Mouse (Mus musculus) layer of hippocampus, adult 9-10 months (tissue): ENCODE measurements around the gene Fgg.

Experiments
- DNase-seq: peaks from one replicate; pipeline ENCODE4 v3.0.0; 2022; ENCODE audit warnings: low spot score

Gene Fgg

GRCm38 (mm10) chr3:83027546-83028251 is 20.2 kb downstream of the Fgg start:
- no peak for DNase-seq

GRCm38 (mm10) chr3:83030331-83030730 is 22.8 kb downstream of the Fgg start:
- DNase-seq, result no peak

- DNase-seq, result no peak
Measured at GRCm38 (mm10) chr3:83032746-83033308, 25.3 kb downstream of the Fgg start.

- no peak for DNase-seq
Measured at GRCm38 (mm10) chr3:83033801-83034200, 26.3 kb downstream of the Fgg start.

GRCm38 (mm10) chr3:83038865-83039264 is 31.3 kb downstream of the Fgg start:
- DNase-seq, result no peak

- no peak for DNase-seq
Measured at GRCm38 (mm10) chr3:83039666-83040065, 32.1 kb downstream of the Fgg start.

GRCm38 (mm10) chr3:83042451-83042850 is 34.9 kb downstream of the Fgg start:
- DNase-seq, result no peak

- no peak for DNase-seq
Measured at GRCm38 (mm10) chr3:83046649-83047048, 39.1 kb downstream of the Fgg start.

GRCm38 (mm10) chr3:83049680-83050079 is 42.2 kb downstream of the Fgg start, which contains the start of gene Fgb:
Fgb (minus strand) TSS chr3:83049863.
- no peak for DNase-seq

GRCm38 (mm10) chr3:83050661-83051060 is 43.1 kb downstream of the Fgg start:
- no peak for DNase-seq

- DNase-seq, result no peak
Measured at GRCm38 (mm10) chr3:83052102-83052501, 44.6 kb downstream of the Fgg start.

- no peak for DNase-seq
Measured at GRCm38 (mm10) chr3:83053126-83053525, 45.6 kb downstream of the Fgg start.

GRCm38 (mm10) chr3:83053758-83054157 is 46.2 kb downstream of the Fgg start:
- peak; percentile 43 for DNase-seq

- DNase-seq, result no peak
Measured at GRCm38 (mm10) chr3:83054759-83055158, 47.2 kb downstream of the Fgg start.

- DNase-seq, result peak; percentile 92
Measured at GRCm38 (mm10) chr3:83055281-83056038, 47.9 kb downstream of the Fgg start, which contains the start of gene Plrg1. Plrg1 (plus strand) TSS chr3:83055522.

- no peak for DNase-seq
Measured at GRCm38 (mm10) chr3:83057046-83057445, 49.5 kb downstream of the Fgg start.
